Mouse (Mus musculus) induced T-regulatory cell, adult 2 months (primary cell): ENCODE data around the gene Ptprs.
A peak's percentile ranks its signal among the peaks of the same experiment; 100 is the strongest.

Experiments
- DNase-seq: peaks from one replicate; pipeline ENCODE4 v3.0.0-alpha.2; 2012; ENCODE audit warnings: low read depth

The Ptprs gene

GRCm38 (mm10) chr17:56424726-56425583 lies 51.3 kb downstream of the Ptprs start:
- peak; percentile 83 for DNase-seq

- no peak for DNase-seq
These were observed 56.3 kb downstream of the Ptprs start for GRCm38 (mm10) chr17:56420022-56420421.

DNA sequence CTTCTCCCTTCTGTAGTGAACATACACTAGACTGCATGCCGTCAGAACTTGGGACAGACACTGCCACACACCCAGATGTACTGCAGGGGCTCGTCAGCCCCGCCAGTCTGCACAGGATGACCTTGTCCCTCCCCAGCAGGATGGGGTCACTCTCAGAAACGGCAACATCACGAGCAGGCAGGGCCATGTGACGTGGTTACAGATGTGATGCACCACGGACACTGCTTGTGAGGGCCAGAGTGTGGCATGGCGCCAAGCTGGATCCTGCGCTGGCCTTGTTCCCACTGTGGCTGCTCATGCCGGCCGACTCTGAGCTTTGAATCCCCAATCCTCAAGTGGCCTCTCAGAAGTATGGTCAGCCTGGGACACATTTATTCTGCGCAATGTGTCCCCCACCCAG lies 58.0 kb downstream of the Ptprs start:
- DNase-seq = no peak

DNA sequence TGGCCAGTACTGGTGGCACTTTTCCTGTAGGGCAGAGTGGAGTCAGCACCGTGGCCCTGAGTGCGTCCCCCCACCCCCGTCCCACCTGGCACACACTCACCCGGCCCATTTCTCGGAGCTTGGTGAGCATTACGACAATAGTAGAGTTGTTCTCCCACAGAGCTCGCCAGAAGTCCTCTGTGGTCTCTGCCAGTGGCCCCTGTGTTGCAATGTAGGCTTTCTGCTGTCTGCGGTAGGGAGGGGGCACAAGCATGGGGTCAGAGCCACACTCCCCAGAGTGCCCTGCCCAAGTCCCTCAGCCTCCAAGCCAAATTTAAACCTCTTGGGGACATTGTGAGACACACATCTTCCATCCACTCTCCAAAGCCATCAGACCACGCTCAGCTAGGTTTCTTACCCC lies 61.5 kb downstream of the Ptprs start:
- DNase-seq = no peak

DNA sequence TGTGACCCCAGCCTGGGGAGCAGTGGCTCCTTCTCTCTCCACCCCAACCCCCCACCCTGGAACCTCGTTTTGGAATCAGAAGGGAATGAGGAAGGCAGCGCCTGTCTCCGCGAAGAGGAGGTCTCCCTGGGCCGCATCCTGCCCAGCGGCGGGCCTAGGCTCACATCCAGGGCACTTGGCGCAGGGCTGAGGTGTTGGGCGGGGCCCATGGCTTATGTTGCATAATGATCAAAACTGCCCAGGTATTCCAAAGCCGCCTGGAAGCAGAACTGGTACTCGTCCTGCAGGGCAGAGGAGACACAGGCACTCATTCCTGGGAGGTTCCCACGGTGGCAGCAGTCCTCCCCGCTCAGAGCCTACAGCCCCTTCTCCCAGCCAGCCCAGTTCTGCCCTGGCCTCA lies 63.2 kb downstream of the Ptprs start:
- no peak for DNase-seq

- no peak for DNase-seq
These were observed 64.8 kb downstream of the Ptprs start for GRCm38 (mm10) chr17:56411437-56411836.

GRCm38 (mm10) chr17:56409759-56410158 lies 66.5 kb downstream of the Ptprs start:
- DNase-seq = no peak

- DNase-seq = no peak
These were observed 67.2 kb downstream of the Ptprs start for GRCm38 (mm10) chr17:56408965-56409625.

DNA sequence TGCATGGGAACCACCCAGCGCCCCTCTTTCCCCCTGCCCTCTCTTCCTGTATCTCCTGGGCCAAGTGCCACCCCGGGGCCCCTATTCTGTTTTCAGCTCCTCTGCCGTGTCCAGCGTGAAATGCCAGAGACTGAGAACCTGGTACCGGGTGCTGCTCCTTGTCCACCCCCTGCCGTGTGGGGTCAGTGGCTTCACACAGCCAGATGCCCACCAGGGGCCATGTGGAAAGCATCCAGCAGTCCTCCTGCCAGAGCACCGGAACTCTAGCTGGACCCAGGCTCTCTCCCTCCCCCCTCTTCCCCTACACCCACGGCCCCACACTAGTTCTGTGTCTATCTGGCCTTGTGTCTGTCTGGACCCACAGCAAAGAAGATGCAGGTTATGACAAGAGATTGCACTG lies 68.9 kb downstream of the Ptprs start:
- no peak for DNase-seq

- DNase-seq = no peak
These were observed 69.4 kb downstream of the Ptprs start for GRCm38 (mm10) chr17:56406878-56407277.

DNA sequence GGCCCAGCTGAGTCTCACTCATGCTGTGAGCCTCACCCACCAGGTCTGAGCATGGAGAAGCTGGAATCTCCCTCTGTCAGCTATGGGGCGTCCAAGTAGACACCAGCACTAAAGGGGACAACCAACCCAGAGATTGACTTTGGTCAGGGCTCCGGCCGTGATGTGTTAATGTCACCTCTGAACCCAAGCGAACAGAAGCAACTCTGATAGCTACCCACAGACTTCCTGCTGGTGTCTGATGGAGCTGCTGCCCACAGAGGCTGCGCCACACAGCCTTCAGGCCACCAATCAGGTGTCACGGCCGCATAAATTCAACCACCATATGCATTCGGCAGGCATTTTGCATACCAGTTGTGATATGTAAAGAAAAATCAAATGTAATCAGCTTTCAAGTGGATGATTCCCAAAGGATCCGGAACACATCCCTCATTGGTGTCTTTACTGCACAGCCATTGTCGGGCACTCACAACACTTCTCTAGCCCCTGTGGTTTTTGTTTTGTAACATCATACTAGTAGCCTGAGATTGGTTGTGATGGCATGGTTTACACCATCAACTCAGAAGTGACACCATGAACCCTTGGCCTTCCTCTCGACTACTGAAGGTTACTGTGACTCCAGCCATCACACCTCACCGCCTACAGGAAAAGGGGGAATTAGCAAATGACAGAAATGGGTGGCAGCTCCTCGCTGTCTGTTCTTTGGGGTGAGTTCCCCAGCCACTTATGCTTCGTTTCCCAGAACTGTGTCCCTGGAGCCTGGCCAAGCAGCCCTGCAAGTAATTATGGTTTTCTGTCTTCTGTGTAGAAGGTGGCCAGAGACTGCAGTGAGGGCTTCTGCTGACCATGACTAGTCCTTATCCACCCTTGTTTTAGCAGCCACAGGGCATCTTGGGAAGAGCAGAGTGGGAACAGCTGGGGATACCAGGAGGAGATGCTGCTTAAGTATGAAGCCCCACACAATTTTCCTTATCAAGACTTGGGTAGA lies 70.1 kb downstream of the Ptprs start:
- DNase-seq = no peak

DNA sequence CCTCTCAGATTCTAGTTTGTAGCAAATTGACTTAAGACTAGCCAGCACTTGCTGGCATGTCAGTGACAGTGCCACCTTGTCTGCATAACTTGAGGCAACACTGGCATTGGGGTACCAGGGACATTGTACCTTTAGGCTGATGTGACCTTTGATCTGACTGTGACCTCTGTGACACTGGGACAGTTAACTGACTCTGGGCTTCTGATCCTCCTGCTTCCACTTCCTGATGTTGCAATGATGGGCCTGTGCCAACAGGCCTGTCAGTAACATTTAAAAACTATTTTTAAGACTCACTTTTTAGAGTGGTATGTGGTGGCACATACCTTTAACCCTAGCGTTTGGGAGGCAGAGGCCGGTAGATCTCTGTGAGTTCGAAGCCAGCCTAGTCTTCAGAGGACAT lies 70.9 kb downstream of the Ptprs start:
- no peak for DNase-seq

DNA sequence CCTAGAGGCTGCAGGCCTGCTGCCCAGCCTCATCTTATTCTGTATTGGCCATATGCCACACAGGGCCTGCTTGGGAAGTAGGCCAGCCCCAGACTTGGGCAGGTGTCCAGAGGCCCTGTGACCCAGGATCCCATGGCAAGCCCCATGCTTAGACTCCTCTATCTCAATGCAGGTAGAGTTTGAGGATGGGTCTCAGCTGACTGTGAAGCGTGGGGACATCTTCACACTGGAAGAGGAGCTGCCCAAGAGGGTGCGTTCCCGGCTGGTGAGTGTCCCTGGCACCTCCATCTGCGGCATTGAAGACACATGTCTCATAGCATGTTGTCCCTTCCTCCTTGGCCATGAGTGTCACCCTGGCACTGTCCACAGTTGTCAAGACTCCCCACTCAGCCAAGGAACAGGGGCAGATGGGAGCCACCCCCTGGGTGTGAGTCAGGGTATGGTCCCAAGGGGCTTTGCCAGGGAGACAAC lies 75.2 kb downstream of the Ptprs start:
- no peak for DNase-seq

GRCm38 (mm10) chr17:56400221-56400620 lies 76.1 kb downstream of the Ptprs start:
- DNase-seq = no peak

GRCm38 (mm10) chr17:56396051-56396450 lies 80.2 kb downstream of the Ptprs start:
- no peak for DNase-seq

GRCm38 (mm10) chr17:56393889-56394288 lies 82.4 kb downstream of the Ptprs start:
- no peak for DNase-seq

DNA sequence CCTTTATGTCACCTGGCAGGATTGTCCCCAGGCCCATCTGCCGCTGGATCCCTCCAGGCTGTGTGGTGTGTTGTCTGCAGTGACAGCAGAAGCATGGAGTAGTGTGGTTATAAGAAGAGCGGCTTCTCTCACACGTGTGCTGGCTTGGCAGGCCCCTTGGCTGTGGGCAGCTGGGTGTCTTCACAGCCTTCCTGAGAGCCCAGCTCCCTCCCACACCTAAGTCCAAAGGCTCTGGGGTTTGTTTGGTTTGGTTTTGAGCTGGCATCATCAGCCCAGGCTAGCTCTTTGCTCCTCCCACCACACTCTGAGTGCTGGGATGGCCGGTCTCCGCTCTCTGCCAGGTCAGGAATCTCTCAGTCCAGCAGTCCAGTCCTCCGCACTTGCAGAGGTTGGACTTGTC lies 83.0 kb downstream of the Ptprs start:
- DNase-seq = no peak

DNA sequence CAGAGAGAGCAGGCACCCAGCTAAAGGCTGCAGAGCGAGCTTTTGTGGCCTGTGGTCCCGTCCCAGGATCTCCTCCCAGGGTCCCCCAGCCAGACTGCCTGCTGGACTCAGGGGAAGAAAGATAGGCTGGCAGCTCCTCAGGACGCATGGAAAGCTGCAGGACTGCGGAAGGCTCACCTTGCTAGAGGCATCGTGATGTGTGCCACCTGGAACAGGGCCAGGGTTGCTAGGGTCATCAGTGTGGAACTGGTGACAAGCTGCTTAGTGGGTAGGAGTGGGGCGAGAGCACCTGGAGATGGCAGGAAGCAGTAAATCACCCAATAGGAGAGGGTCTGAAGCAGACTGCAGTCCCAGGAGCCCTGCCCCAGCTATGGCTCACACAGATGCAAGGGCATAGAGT lies 88.7 kb downstream of the Ptprs start:
- no peak for DNase-seq

GRCm38 (mm10) chr17:56384903-56385302 lies 91.4 kb downstream of the Ptprs start:
- DNase-seq = no peak

DNA sequence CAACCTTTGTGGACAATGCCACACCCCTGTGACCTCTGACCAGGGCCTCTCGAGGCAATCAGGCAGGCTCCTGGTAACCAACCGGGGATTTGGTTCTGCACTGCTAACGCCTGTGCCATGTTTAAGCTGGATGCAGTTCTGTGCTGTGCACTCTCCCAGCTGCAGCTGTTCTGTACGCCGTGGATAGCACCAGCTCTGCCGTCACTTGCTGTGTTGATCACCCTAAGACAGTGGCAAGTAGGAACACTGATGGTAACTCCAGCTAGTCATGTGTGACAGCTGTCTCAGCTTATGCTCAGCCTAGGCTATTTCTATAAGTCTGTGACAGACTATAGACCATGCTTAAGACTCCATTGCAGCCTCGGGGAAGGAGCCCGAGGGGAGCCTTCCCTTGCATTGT lies 93.3 kb downstream of the Ptprs start:
- no peak for DNase-seq

DNA sequence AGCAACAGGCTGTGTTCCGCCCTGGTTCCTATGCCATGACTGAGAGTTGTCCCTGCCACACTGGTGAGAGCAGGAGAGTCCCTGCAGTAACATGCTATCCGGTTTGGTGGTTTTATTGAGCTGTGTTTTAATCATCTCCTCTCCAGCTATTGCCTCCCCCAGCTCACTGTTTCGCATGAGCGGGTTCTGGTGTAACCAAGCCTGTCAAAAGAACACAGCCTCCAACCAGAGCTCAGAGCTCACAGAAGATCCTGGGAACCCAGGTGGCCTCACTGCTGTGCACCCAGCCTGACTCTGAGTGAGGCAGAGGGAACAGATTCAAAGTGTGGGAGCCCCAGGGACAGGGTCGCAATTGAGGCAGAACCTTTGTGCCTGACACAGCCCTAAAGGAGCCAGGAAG lies 95.1 kb downstream of the Ptprs start:
- no peak for DNase-seq

DNA sequence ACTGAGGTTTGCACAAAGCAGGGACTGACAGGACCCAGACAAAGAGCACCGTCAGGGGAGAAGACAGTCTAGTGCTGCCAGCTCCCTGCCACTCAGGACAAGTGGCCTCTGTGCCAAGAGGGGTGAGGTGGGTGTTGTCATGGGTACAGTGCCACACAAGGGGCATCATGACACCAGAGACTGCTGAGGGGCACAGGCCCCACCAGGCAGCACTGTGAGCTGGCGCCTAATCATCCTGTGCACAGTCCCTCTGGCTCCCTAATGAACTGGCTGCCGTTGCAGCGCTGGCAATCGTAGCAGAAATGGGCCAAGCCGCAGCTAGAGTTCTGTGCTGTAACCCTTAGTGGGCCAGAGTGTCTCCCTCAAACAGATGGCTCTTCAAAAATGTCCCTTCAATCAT lies 96.0 kb downstream of the Ptprs start:
- DNase-seq = no peak
